Mouse (Mus musculus) heart, postnatal 14 days (tissue): ENCODE measurements at regions not wholly inside any gene's neighbourhood (a gene's known extent, or its start where the extent isn't known, plus 50 kb on each side); places are given as distances from the start of the nearest gene placed in this dataset.

ENCODE experiments used
- DNase-seq, 2 experiments: peaks; one replicate each; pipeline ENCODE4 v3.0.0; 2021 to 2022
- intact Hi-C: fragments of 180-260 bp; cut with DNase I; formaldehyde crosslinking; loops from one replicate; pipeline ENCODE4 v1.15.1; 2025

DNA sequence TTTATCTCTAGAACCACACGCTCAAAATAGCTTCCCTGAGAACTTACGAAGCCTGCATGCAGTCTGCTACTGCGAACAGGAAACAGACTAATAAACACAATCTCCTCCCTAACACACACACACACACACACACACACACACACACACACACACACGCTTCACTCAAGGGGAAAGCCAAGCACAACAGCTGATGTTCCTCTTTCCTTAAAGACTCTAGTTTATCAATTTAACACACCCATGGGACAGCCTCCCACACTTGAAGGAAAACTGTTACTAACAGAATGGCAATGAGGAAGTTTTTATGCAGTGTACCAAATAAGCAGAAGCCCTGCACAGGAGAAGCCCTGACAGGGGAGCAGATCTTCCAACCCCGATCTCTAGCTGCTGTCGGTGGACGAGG lies 177.3 kb downstream of the Rybp start:
- peak; percentile 60 to 69 for DNase-seq
- intact Hi-C loops, result no loop called here

DNA sequence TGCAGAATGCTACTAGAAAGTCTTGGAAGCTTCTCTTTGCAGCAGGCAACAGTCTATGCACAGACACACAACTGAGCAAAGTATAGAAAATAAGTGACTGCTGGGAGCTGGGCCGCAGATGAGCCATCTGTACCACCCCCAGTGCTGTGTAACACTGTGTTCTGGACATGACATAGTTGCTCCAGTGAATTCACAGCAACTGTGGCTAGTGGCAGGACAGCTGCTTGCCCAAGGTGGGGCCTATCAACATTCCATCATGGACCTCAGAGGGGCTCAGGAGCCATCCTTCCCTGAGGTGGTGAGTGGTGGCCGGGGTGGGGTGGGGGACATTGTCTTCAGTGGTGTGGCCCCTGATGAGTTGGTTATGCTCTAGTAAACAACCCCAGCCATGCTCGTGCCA lies 177.9 kb downstream of the Rybp start:
- DNase-seq, result no peak
- intact Hi-C loops, result no loop called here

DNA sequence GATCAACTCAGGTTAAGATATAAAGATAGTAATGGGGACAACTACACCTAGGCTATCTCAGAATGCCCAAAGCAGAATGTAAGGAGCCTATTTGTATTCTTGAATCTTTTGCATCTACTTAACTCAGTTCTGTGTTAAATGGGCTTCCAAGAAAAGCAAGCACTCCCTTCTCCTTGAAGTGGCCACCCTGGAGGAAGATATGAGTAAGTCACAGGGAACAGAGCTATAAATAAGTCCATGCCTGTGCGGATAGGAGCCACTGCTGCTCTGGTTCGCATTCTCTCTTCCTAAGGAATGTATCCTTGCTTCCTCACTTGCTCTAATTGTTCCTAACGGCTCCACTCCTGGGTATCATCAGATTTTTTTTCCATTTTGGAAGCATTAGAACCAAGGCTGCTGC lies 179.8 kb downstream of the Rybp start:
- DNase-seq, result no peak
- intact Hi-C loops, result no loop called here

DNA sequence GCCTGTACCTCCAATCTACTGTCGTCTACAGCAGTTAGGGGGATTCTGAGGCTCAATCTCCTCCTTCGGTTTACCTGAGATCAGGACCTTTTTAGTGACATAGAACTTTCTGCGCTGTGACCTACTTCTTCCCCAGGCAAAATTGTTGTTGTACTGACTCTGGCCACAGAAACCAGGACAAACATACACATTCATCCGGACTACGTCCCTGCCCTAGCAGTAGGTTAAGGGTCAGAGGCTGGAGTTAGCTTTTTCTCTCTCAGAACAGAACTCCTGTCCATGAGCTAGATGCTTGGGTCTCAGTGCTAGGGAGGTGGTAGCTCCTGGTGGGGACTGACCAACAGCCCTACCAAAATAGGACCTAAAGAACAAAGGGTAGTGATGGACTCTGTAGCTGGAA lies 180.2 kb downstream of the Rybp start:
- no peak for DNase-seq
- intact Hi-C loops, result no loop called here

DNA sequence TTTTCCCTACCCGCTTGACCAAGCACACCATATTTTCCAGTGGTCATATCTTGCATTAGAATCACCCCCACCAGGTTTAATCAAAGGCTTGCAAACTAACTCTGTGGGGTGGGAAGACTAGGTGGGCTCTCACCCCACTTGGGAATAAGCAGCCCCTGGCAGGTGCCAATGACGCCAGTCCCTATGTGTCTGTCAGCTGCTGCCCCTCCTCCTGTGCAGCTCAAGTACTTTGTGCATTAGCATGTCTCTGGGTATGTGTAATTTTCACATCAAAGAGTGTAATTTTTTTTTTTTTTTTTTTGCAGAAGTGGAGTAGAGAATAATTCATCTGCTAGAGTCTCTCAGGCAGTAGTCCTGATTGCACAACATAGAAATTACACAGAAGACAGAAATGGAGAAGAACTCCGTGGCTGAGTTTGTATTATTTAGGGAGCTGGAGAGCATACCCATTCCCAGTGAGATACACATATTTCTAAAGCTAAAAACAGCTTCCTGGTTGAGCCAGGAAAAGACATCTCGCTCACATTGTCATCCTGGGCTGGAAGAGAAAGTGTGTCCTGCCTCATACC lies 186.6 kb downstream of the Rybp start:
- intact Hi-C loops, result loop anchor here (5.0 kb wide), 1 partner anchor 33 kb away; no protein-coding TSS in a partner anchor

DNA sequence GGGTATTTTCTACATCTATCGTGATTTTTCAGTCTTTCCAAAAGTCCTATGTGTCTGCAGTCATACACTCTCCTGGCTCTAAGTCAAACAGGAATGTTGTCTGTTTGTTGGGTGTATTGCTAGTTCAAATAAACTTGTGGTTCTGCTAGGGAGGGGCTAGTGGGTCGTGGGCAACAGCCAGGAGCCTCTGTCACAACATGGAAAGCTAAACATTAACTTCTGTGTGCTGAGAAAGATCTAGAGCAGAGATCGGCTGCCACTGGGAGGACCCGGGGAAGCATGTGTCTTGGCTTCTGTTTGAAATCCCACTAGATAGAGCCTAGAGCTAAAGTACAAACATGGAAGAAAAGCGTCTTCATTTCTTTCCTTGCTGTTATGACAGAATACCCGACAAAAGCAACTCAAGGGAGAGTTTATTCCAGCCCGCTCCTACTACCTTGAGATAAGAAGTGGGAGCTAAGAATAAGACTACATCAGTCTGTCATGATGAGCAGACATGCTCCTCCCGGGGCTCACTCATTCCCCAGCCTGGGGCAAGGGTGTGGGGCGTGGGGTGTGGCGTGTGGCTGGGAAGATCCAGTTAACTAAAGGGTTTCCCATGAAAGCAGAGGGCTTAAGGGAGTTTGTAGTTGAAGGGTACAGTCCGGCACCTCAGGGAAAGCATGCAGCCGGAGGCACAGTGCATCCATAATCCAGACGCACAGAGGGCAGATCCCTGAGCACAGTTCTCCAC lies 190.7 kb downstream of the Rybp start:
- no peak for DNase-seq
- intact Hi-C loops, result no loop called here

More for the DNA sequence above, 186.6 kb downstream of the Rybp start:
- DNase-seq, result no peak

DNA sequence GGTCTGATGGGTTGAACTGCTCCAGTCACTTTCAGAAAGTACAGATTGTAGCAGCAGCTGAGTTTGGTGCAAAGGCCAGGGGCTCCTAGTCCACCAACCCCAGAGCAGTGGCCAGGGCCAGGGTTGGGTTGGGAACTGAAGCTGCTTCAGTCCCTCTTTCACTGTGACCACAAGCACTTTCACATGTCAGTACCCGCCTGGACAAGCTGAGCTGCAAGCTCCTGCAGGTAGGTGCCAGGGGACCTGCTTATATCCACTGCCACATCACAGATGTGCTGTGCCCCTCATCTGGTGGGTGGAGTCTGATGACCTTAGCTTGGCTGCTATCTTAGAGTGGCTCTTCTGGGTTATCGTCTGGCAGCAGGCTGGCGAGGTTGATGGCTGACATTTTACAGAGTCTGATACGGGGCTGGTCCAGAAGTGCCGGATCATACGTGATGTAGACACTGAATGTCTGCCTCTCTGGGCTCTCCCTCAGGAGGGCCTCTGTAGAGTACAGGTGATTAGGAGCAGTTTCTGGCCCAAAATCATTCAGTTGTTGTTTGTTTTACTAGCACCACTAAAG lies 192.6 kb downstream of the Rybp start:
- intact Hi-C loops, result no loop called here
- DNase-seq, result no peak

DNA sequence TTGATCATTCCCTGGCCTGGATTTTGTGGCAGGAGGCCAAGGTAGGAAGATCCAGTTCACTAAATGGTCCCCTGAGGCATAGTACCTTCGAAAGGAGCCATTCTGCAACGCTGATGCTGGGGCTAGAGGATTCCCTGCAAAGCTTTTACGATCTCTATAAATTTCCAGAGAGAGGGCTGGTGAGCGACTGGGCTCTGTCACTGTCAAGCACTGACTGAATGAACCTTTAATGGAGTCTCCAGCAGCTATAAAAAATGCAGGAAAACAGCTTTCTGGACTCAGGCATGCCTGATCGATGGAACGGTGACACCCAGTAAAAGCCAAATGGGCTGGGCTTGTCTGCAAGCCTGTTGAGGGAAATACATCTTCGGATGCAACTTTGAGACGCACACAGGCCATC lies 194.4 kb downstream of the Rybp start:
- intact Hi-C loops, result no loop called here
- no peak for DNase-seq

DNA sequence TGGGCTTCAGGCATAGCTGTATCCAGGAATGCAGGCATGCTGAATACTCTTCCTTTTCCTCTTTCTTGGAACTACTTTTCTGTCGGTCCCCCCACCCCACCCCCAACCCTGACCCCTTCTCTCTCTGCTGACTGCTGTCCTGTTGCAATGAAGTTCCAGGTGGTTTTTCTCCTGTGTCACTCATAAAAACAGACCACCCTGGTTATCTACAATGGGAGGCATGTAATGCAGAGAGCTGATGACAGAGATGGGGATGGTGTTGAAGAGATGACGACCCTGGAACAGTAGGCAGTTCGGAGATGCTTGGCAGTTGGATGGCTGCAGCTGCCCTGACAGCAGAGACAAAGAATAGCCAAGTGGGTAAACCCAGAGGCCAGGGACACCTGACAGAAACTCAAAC lies 195.5 kb downstream of the Rybp start:
- DNase-seq, result no peak
- intact Hi-C loops, result no loop called here

DNA sequence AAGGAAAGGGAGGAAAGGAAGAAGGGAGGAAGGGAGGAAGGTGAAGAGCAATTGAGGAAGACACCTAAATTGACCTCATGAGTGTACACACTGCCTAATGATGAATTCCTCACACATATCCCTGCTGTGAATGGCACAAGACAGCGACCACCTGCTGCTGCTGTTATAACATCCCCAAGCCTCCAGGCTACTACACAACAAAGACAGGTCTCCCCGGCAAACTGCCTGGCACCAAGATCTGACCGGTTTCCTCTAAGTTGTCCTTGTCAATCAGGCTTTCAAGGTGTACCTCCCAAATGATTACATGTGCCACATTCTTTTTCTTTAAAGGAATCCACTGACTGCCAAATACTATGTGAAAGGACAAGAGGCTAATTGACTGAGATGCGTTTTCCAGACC lies 198.7 kb downstream of the Rybp start:
- intact Hi-C loops, result no loop called here
- no peak for DNase-seq

DNA sequence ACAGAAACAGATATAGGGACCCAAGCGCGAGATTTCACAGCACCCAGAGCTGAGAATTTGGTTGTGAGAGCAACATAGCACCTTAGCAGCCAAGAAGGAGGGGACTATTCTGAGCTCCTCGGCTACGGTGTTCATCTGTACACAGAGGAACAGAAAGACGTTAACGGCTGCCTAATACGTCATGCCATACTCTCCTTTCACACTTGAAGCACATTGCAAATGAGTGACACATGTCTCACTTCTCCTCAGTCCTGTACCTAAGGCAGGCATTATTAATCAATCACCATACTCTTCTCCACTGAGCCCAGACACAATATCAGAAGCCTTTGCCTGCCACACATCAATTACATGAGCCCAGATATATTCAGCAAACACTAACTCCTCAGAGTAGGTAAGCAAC lies 200.5 kb downstream of the Rybp start:
- intact Hi-C loops, result no loop called here
- DNase-seq, result no peak

DNA sequence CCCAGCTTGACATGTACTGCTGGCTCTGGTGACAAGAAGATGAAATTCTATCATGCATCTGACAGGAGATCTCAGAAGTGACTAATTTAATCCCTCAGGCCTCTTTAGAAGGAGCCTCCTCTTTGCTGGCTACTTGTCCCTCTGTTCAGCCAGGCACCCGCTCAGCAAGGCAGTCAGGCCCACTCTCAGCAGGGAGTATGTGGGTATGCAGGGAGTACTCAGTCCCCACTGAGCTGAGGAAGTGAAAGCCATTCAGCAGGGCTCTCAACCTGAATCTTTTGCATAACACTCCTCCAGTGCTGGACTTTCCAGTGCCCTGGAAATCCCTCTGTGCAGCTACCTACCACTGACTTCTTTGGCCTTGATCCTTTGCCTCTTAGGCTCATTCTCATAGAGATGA lies 201.3 kb downstream of the Rybp start:
- intact Hi-C loops, result no loop called here
- DNase-seq, result no peak

DNA sequence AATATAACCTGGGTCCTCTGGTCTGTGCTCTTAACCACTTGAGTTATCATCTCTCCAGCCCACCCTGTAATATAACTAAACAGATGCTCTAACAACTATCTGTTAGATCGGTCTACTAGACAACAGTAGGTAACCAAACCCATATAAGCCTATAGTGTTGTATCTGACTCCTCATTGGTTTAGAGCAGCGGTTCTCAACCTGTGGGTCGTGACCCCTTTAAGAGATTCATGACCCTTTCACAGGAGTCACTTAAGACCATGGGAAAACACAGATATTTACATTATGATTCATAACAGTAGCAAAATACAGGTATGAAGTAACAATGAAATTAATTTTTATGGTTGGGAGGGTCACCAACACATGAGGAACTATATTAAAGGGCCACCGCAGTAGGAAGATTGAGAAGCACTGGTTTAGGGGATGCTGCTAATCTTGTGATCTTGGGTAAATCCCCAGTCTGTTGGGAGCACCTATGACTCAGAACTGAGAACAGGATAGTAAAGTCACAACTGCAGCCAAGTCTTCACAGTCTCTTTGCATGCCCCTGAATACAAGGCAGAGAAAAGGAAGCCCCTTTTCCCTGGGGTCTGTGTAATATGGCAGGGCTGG lies 203.3 kb downstream of the Rybp start:
- intact Hi-C loops, result no loop called here
- no peak for DNase-seq

DNA sequence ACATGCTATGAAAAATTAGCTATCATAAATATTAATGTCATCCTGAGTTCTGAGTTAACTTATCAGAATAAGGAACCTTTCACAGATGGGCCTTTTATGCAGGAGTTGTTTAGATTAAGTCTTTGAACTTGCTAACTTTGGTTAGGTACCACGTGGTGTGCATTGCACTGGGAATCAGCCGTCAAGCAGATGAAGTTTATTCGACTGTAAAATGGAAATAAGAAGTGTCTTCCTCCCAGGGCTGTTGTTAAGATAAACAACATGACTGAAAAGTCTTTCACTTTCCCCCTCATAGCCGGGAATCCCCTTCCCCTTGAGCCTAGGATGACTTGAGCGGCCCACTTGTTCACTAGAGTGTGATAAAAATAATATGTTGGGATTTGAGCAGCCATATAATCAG lies 204.2 kb downstream of the Rybp start:
- no peak for DNase-seq
- intact Hi-C loops, result no loop called here

DNA sequence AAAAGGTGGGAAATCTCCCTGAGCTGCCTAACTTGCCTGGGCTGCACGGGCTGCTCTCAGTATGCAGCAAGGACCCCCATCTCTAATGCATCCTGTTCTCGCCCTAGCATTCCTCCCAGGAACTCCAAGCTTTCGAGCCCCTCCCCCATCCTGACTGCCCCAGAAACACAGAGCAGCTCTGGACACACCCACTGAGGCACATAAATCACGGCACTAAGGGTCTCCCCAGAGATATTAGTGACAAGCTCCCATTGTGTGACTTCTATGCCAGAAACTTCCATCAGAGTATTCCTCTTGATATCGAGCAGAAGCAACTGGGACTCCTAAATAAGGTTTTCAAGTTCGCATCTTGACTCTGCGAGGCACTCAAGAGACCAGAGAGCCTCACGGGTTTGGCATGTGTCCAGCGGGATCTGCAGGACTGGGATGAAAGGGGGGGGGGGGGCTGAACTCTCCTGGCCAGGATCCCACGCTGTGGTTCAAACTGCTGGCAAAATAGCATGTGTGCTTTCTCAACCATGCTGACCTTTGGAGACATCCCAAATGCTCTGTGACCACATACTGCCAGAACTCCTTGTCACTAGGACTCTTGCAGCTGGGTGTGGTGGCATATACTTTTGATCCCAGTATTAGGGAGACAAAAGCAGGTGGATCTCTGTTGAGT lies 212.5 kb downstream of the Rybp start:
- DNase-seq, result peak; percentile 56 to 58
- intact Hi-C loops, result no loop called here

DNA sequence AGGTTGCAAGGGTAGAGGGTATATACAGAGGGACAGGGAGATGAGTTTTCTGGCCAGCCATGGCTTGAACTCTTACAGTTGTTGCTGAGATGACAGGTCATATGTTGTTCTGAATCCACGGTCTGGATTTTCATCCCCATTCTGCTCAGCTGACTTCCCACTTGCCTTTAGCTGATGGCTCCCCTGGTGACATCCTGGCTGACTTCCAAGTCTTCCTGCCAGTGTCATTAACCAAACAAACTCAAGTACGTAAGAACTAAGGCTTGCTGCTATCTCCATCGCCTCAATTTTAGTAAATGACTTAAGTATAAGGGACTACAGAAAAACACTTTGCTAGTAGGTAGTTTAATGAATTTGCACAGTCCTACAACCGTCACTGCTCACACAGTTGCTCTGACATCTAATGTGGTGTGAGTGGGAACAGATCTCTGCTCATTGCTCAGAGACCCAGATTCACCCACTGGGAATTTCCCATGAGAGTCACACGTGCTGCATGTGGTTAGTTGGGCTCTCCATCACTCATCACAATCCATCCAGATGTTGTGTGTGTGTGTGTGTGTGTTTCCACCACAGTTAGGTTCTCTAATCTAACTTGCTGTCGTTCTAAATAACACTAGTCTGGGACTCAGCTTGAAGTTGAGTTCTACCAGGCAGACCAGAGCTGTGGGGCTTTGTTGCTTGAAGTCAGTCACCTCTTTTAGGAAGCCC lies 214.9 kb downstream of the Rybp start:
- DNase-seq, result peak in 1 of 2 experiments; percentile 32
- intact Hi-C loops, result no loop called here

DNA sequence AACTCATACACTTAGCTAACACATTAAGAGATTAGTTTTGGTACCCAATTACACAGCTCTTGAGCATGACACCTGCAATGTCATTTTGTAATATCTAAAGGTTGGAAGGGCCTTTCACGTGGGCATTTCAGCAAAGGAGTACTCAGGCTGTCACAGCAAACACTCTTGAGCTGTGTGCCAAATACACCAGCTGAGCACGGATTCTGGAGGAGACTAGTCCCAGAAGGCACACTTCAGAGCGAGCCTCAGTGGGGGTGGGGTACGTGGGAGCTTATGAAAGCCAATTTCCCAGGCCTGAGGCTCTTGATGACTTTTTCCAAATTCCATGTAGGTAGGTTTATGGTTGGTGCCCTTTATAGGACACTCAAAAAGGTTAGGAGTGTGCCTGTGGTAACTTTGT lies 218.1 kb downstream of the Rybp start:
- DNase-seq, result no peak

DNA sequence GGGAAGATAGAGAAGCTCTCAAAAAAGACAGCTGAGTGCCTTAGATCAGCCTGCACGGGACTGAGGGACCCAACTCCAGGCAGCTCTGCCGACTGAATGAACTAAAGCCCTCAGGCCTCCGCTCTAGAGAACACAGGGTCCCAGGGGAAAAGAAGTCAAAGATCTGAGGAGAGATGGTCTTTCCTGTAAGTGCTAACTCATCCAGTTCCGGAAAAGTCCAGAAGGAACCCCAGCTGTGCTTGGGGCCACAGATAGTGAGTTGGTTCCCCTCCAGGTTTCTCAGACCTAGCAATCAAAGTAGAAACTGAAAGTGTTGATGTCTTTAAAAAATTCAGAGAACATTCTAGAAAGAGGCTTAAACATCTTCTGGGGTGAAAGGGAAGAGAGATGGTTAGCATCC lies 220.0 kb downstream of the Rybp start:
- DNase-seq, result no peak
- intact Hi-C loops, result loop anchor here (5.0 kb wide), 1 partner anchor 35 kb away; no protein-coding TSS in a partner anchor

More for the DNA sequence above, 218.1 kb downstream of the Rybp start:
- intact Hi-C loops, result loop anchor here (5.0 kb wide), 1 partner anchor 33 kb away; no protein-coding TSS in a partner anchor

DNA sequence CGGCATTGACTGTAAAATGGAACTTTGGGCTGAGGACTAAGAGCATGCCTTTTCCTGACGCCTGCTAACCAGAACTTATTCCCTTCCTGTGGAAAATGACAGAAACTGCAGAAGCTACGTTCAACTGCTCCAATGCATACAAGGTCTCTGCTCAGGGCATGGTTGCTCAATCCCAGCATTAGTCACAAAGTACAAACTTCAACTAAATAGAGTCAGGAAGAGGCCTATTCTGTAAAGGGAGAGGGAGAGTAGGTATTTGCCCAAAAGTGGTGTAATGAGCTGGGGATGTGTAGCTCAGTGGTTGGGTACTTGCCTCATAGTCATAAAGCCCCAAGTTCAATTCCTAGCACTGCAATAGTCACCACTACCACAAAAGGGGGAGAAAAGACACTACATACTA lies 221.7 kb downstream of the Rybp start:
- no peak for DNase-seq
- intact Hi-C loops, result loop anchor here (5.0 kb wide), 1 partner anchor 37 kb away; no protein-coding TSS in a partner anchor

DNA sequence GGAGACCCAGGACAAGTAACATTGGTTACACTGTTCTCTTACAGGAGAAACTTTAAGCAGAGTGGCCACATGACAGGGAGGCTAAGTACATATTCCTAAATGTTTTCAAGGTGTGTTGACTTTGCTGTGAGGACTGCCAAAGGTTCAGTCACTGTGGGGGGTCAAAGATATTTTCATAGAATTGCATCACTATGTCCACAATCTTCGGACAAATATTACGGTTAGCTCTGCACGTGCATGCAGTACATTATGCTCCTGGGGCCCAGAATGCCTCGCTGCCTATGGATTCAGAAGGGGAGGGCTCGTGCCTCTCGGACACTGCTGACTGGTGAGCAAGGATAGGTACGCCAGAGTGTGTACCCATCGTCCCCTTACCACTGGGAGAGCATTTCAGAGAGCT lies 224.3 kb downstream of the Rybp start:
- no peak for DNase-seq
- intact Hi-C loops, result loop anchor here (5.0 kb wide), 1 partner anchor 79 kb away; no protein-coding TSS in a partner anchor
